Mouse (Mus musculus): ENCODE data around the gene Fam83g. TPM values are rescaled to one million over a fixed set of nuclear protein-coding genes. Genes with fewer than 3 reads are reported as not detected.

Fam83g gene
- polyA plus RNA-seq, 1 experiment = not detected

GRCm38 (mm10) chr11:61737290-61737689, 53.4 kb downstream of the Fam83g start:
- no peaks in the 10 kb centered on the region for H3K4me1 ChIP-seq (ENCODE audit: control insufficient read depth, insufficient read depth, low read length)
- no peak overlapping the region for H3K4me3 ChIP-seq (ENCODE audit: insufficient read depth, low read depth, low read length)
- no peak for TF ChIP-seq CTCF (IDR thresholded peaks at IDR 0.05; ENCODE audit: insufficient read depth, low read depth, low read length)
- TF ChIP-seq POLR2A (IDR thresholded peaks at IDR 0.05; ENCODE audit: insufficient read depth, low read depth, low read length) = no peak
- H3K27ac ChIP-seq (ENCODE audit: insufficient read depth, low read depth, low read length) = no peak overlapping the region
- WGBS = 78% methylated on average over 1 of the region's 1 CpGs

- H3K4me3 ChIP-seq (ENCODE audit: insufficient read depth, low read depth, low read length) = no peak overlapping the region
- H3K4me1 ChIP-seq (ENCODE audit: control insufficient read depth, insufficient read depth, low read length) = no peaks in the 10 kb centered on the region
- TF ChIP-seq CTCF (IDR thresholded peaks at IDR 0.05; ENCODE audit: insufficient read depth, low read depth, low read length) = no peak
- TF ChIP-seq POLR2A (IDR thresholded peaks at IDR 0.05; ENCODE audit: insufficient read depth, low read depth, low read length) = no peak
- 100% methylated on average over 1 of the region's 1 CpGs for WGBS
- H3K27ac ChIP-seq (ENCODE audit: insufficient read depth, low read depth, low read length) = no peak overlapping the region
Measured at GRCm38 (mm10) chr11:61740500-61740899, 56.6 kb downstream of the Fam83g start.

GRCm38 (mm10) chr11:61743768-61744167, 59.9 kb downstream of the Fam83g start:
- Histone ChIP-seq H3K27ac (ENCODE audit: insufficient read depth, low read depth, low read length) (no peak overlapping the region), H3K4me1 (ENCODE audit: control insufficient read depth, insufficient read depth, low read length) (no peaks in the 10 kb centered on the region), H3K4me3 (ENCODE audit: insufficient read depth, low read depth, low read length) (no peak overlapping the region)
- 79% methylated on average over 3 of the region's 3 CpGs for WGBS
- TF ChIP-seq CTCF (IDR thresholded peaks at IDR 0.05; ENCODE audit: insufficient read depth, low read depth, low read length) (no peak), POLR2A (IDR thresholded peaks at IDR 0.05; ENCODE audit: insufficient read depth, low read depth, low read length) (no peak)

GRCm38 (mm10) chr11:61744460-61744859, 60.6 kb downstream of the Fam83g start:
- Histone ChIP-seq H3K4me1 (ENCODE audit: control insufficient read depth, insufficient read depth, low read length) (no peaks in the 10 kb centered on the region), H3K4me3 (ENCODE audit: insufficient read depth, low read depth, low read length) (no peak overlapping the region), H3K27ac (ENCODE audit: insufficient read depth, low read depth, low read length) (no peak overlapping the region)
- 77% methylated on average over 3 of the region's 3 CpGs for WGBS
- TF ChIP-seq CTCF (IDR thresholded peaks at IDR 0.05; ENCODE audit: insufficient read depth, low read depth, low read length) = no peak
- TF ChIP-seq POLR2A (IDR thresholded peaks at IDR 0.05; ENCODE audit: insufficient read depth, low read depth, low read length) = no peak

DNA sequence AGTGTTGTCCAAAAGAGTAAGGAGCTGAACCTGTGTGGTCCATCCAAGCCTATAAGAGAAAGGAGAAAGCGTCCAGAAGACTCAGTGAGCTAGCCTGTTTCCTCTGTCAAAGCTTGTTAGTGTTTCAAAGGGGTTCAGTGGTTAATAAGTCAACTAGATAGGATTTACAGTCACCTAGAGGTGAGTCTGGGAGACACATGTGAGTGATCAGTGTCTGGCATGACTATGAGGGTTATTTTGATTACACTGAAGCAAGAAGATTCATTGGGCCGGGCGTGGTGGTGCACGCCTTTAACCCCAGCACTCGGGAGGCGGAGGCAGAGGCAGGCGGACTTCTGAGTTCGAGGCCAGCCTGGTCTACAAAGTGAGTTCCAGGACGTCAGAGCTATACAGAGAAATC, 61.9 kb downstream of the Fam83g start:
- TF ChIP-seq CTCF (IDR thresholded peaks at IDR 0.05; ENCODE audit: insufficient read depth, low read depth, low read length) (no peak), POLR2A (IDR thresholded peaks at IDR 0.05; ENCODE audit: insufficient read depth, low read depth, low read length) (no peak)
- Histone ChIP-seq H3K27ac (ENCODE audit: insufficient read depth, low read depth, low read length) (no peak overlapping the region), H3K4me1 (ENCODE audit: control insufficient read depth, insufficient read depth, low read length) (0 out of 2 replicates have a peak, but pooled peaks cover 2% of the 10 kb centered on the region), H3K4me3 (ENCODE audit: insufficient read depth, low read depth, low read length) (no peak overlapping the region)
- WGBS = 91% methylated on average over 9 of the region's 9 CpGs

DNA sequence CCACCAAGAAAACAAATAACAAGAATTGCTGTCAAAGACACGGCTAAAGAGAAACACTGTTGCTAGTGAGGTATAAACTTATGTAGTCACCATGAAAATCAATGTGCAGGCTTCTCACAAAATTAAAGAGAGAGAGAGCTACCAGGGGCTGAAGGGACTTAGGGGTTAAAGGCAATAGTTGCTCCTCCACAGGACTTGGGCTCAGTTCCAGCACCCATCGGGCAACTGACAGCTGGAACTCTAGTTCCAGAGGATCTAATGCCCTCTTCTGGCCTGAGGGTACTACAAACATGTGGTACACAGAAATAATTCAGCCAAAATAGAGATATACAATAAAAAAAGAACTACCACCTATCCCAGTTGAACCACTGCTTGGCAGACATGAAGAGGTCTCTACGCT, 63.3 kb downstream of the Fam83g start:
- H3K27ac ChIP-seq (ENCODE audit: insufficient read depth, low read depth, low read length) = no peak overlapping the region
- H3K4me3 ChIP-seq (ENCODE audit: insufficient read depth, low read depth, low read length) = no peak overlapping the region
- H3K4me1 ChIP-seq (ENCODE audit: control insufficient read depth, insufficient read depth, low read length) = 0 out of 2 replicates have a peak, but pooled peaks cover 2% of the 10 kb centered on the region
- TF ChIP-seq CTCF (IDR thresholded peaks at IDR 0.05; ENCODE audit: insufficient read depth, low read depth, low read length) (no peak), POLR2A (IDR thresholded peaks at IDR 0.05; ENCODE audit: insufficient read depth, low read depth, low read length) (no peak)
- 51% methylated on average over 3 of the region's 3 CpGs for WGBS

DNA sequence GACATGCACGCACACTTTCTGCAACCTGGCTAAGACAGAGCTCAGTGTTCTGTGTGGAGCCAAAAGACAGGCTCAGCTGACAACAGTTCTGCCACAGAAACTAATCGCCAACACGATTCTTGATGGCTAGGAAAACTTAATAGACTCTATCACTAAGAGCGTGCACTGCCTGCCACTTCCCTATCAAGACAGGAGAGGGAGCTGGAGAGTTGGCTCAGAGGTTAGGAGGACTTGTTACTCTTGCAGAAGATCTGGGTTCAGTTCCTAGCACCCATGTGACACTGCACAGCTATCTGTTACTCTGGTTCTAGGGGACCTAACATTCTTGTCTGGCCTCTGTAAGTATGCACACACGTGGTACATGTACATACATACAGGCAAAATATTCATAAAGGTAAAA, 67.7 kb downstream of the Fam83g start:
- Histone ChIP-seq H3K4me3 (ENCODE audit: insufficient read depth, low read depth, low read length) (no peak overlapping the region), H3K4me1 (ENCODE audit: control insufficient read depth, insufficient read depth, low read length) (0 out of 2 replicates have a peak, but pooled peaks cover 2% of the 10 kb centered on the region), H3K27ac (ENCODE audit: insufficient read depth, low read depth, low read length) (no peak overlapping the region)
- 76% methylated on average over 5 of the region's 5 CpGs for WGBS
- TF ChIP-seq POLR2A (IDR thresholded peaks at IDR 0.05; ENCODE audit: insufficient read depth, low read depth, low read length) (no peak), CTCF (IDR thresholded peaks at IDR 0.05; ENCODE audit: insufficient read depth, low read depth, low read length) (no peak)

DNA sequence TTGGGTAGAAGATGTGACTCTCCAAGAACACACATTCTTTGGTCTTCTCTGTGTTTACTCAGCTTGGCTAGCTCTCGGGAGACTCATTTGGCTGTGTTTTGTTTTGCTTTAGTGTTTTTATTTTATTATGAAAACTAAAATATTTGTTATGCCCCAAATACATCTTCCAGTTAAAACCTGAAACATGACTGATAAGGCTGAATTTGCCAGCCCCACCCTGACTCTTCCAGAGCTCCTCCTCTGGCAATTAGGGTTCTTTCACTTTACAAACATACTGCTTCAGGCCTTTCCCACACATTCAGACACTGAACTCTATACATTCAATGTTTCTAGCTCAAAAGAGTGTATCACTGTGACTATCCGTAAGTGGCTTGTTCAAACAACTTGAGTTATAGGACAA, 73.3 kb downstream of the Fam83g start:
- Histone ChIP-seq H3K4me3 (ENCODE audit: insufficient read depth, low read depth, low read length) (no peak overlapping the region), H3K27ac (ENCODE audit: insufficient read depth, low read depth, low read length) (no peak overlapping the region), H3K4me1 (ENCODE audit: control insufficient read depth, insufficient read depth, low read length) (peaks cover 2% of the 10 kb centered on the region; the same call in 1 of the 2 replicates)
- no peak for TF ChIP-seq CTCF (IDR thresholded peaks at IDR 0.05; ENCODE audit: insufficient read depth, low read depth, low read length)
- no peak for TF ChIP-seq POLR2A (IDR thresholded peaks at IDR 0.05; ENCODE audit: insufficient read depth, low read depth, low read length)
- 80% methylated on average over 2 of the region's 2 CpGs for WGBS

Other genes with a start within 250 kb of the Fam83g start
- not detected in 2 replicates for gene Rnf112, start 230.0 kb upstream of the Fam83g start, polyA plus RNA-seq (2012; ENCODE audit: insufficient read depth, insufficient read length, low replicate concordance, missing spikeins)
- gene Mfap4, start 198.7 kb upstream of the Fam83g start, polyA plus RNA-seq (2012; ENCODE audit: insufficient read depth, insufficient read length, low replicate concordance, missing spikeins) = not detected in 2 replicates
- gene Mapk7, start 189.7 kb upstream of the Fam83g start, polyA plus RNA-seq (2012; ENCODE audit: insufficient read depth, insufficient read length, low replicate concordance, missing spikeins) = not detected in 2 replicates
- gene B9d1, start 178.9 kb upstream of the Fam83g start, polyA plus RNA-seq (2012; ENCODE audit: insufficient read depth, insufficient read length, low replicate concordance, missing spikeins) = not detected in 2 replicates
- gene Epn2, start 104.4 kb upstream of the Fam83g start, polyA plus RNA-seq (2012; ENCODE audit: insufficient read depth, insufficient read length, low replicate concordance, missing spikeins) = not detected in 2 replicates
- gene Grap, start 30.8 kb upstream of the Fam83g start, polyA plus RNA-seq (2012; ENCODE audit: insufficient read depth, insufficient read length, low replicate concordance, missing spikeins) = not detected in 2 replicates
- not detected in 2 replicates for gene Slc5a10, start 36.7 kb downstream of the Fam83g start, polyA plus RNA-seq (2012; ENCODE audit: insufficient read depth, insufficient read length, low replicate concordance, missing spikeins)
- gene Prpsap2, start 78.0 kb downstream of the Fam83g start, polyA plus RNA-seq (2012; ENCODE audit: insufficient read depth, insufficient read length, low replicate concordance, missing spikeins) = not detected in 2 replicates
- gene Ulk2, start 171.0 kb downstream of the Fam83g start, polyA plus RNA-seq (2012; ENCODE audit: insufficient read depth, insufficient read length, low replicate concordance, missing spikeins) = not detected in 2 replicates
- not detected in 2 replicates for gene Akap10, start 246.2 kb downstream of the Fam83g start, polyA plus RNA-seq (2012; ENCODE audit: insufficient read depth, insufficient read length, low replicate concordance, missing spikeins)